Mouse (Mus musculus): ENCODE measurements around the gene Phkg1. TPM values are rescaled to one million over a fixed set of nuclear protein-coding genes. Genes with fewer than 3 reads are reported as not detected.
A peak's percentile ranks its signal among the peaks of the same experiment; 100 is the strongest.

The Phkg1 gene
- polyA plus RNA-seq, 1 experiment from 2014 or later, result 0.16 TPM

DNA sequence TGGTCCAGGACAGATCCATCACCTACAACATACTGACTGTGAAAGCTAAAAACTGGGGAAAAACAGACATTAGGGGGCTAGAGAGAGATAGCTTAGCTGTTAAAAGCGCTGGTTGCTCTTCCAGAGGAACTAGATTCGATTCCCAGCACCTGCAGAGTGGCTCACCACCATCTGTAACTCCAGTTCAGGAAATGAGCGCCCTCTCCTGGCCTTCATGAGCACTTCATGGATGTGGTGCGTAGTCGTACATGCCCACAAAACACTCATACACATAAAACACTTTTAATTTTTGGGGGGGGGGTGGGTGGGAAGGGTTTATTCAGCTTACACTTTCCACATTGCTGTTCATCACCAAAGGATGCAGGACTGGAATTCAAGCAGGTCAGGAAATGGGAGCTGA is 41.9 kb downstream of the Phkg1 start:
- H3K9me3 ChIP-seq, result no peaks in the 10 kb centered on the region
- H3K4me2 ChIP-seq (replicated peaks), result no peak overlapping the region
- H3K9ac ChIP-seq, result no peak overlapping the region
- peaks cover 18% of the 10 kb centered on the region for H3K36me3 ChIP-seq
- H3K4me1 ChIP-seq (replicated peaks), result no peaks in the 10 kb centered on the region
- H3K27me3 ChIP-seq (replicated peaks), result no peaks in the 10 kb centered on the region
- no peak overlapping the region for H3K27ac ChIP-seq
- H3K4me3 ChIP-seq (replicated peaks), result no peak overlapping the region
- ATAC-seq, result no peak
- 93% methylated on average over 5 of the region's 5 CpGs for WGBS

DNA sequence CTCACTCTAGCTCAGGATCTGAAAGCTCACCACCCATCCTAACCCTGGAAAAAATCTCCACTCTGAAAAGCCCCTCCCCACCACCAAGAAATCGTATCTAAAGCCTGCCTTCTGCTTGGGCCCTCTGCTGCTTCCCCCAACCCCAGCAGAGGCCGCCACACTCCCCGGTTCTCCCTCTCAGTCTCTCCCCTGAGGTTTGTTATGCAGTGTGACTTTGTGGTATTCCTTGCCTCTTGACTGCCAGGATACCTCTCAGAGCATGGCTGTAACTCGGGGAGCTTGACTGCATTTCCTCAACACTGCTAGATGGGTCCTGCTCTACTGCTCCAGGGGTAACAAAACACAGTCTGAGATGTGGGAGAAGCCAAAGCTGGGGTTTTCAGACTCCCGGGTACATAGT is 43.2 kb downstream of the Phkg1 start:
- H3K9ac ChIP-seq, result no peak overlapping the region
- no peak overlapping the region for H3K4me2 ChIP-seq (replicated peaks)
- peaks cover 18% of the 10 kb centered on the region for H3K36me3 ChIP-seq
- H3K4me3 ChIP-seq (replicated peaks), result no peak overlapping the region
- 51% methylated on average over 5 of the region's 5 CpGs for WGBS
- no peaks in the 10 kb centered on the region for H3K4me1 ChIP-seq (replicated peaks)
- no peak overlapping the region for H3K27ac ChIP-seq
- H3K27me3 ChIP-seq (replicated peaks), result no peaks in the 10 kb centered on the region
- no peak for ATAC-seq
- H3K9me3 ChIP-seq, result no peaks in the 10 kb centered on the region

DNA sequence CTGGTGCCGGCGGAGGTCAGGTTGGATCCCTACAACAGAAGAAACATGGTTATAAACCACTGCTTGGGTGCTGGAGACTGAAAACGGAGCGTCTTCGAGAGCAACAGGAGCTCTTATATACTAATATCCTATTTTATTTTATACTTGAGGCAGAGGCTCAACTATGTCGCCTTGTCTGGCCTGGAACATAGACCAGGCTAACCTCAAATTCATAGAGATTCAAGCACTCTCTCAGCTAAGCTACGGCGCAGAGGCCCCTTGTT is 50.9 kb downstream of the Phkg1 start:
- Histone ChIP-seq H3K4me3 (replicated peaks) (peak overlapping the region; percentile 70), H3K4me1 (replicated peaks) (peaks cover 8% of the 10 kb centered on the region; the same call in 1 of the 2 replicates), H3K9me3 (no peaks in the 10 kb centered on the region), H3K9ac (peak overlapping the region; percentile 80), H3K27me3 (replicated peaks) (no peaks in the 10 kb centered on the region), H3K4me2 (replicated peaks) (peak overlapping the region; percentile 72), H3K36me3 (peaks cover 16% of the 10 kb centered on the region), H3K27ac (no peak overlapping the region)
- ATAC-seq, result peak; percentile 31; the same call in 1 of the 2 replicates
- 37% methylated on average over 8 of the region's 8 CpGs for WGBS

DNA sequence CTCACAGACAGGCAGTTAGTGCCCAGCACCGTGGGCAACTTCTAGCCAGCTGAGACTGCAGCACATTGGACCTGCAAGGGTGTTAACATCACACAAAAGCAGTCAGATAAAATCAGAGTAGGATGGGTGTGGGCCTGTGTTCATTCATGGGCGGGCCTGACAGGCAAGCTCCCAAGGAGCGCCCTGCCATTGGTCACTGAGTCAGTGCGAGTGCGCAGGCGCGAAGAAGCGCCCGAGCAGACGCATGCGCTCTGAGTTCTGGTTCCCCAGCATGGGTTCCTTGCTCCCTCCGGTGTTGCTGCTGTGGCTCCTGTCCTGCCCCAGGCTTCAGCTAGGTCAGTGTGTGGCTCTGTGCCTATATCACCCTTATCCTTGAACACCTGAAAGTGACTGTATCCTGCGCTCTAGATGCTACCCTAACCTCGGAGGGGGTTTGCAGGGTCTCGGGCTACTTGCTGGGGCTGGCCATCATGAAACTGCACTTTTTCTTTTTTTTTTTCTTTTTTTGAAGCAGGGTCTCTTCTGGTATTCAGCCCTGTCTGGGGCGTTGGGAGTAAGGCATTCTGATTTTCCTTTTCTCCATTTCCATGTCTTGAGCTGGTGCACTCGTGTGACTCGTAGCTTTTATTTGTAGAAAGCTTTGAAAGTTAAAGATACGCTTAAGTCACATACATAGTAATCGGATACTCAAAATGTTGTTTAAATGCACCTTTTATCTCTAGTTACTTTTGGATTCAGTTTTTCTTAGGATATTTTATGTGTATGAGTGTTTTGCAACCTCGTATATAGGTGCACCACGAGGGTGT is 51.4 kb downstream of the Phkg1 start, which contains the start of gene Sumf2:
Sumf2 (plus strand) TSS at position 235 of the 806 bp plus-strand sequence.
- Histone ChIP-seq H3K4me2 (replicated peaks) (peak within 1 kb of the TSS; percentile 72), H3K9me3 (no peaks in the 10 kb centered on the region), H3K27me3 (replicated peaks) (no peaks in the 10 kb centered on the region), H3K4me1 (replicated peaks) (peaks cover 8% of the 10 kb centered on the region; the same call in 1 of the 2 replicates), H3K9ac (peak within 1 kb of the TSS; percentile 80), H3K27ac (peak within 1 kb of the TSS; percentile 75), H3K4me3 (replicated peaks) (peak within 1 kb of the TSS; percentile 70), H3K36me3 (peaks cover 16% of the 10 kb centered on the region)
- 7% methylated on average over 22 of the region's 22 CpGs for WGBS
- peak; percentile 100 for ATAC-seq

DNA sequence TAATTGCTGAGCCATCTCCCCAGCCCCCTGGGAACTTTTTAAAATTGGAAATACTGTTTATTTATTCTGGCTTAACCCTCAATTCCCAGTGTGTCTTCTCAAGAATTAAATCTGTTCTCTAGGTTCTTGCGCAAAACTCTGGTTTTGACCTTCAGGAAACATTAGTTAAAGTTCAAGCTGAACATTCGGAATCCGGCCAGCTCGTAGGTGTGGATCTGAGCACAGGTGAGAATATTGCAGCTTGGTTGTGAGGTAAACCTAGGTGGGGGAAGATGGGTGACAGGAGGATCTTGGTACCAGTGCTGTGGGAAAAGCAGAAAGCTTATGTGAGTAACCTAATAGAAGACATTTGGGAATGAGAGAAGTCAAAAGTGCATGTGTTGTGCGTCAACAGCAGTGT is 53.5 kb downstream of the Phkg1 start:
- Histone ChIP-seq H3K4me3 (replicated peaks) (no peak overlapping the region), H3K9ac (no peak overlapping the region), H3K4me2 (replicated peaks) (no peak overlapping the region), H3K9me3 (no peaks in the 10 kb centered on the region), H3K4me1 (replicated peaks) (peaks cover 8% of the 10 kb centered on the region; the same call in 1 of the 2 replicates), H3K27ac (no peak overlapping the region), H3K36me3 (peaks cover 16% of the 10 kb centered on the region), H3K27me3 (replicated peaks) (no peaks in the 10 kb centered on the region)
- no peak for ATAC-seq
- WGBS, result 94% methylated on average over 5 of the region's 5 CpGs

Other genes with a start within 250 kb of the Phkg1 start
- 2.9 and 3.5 TPM in 2 replicates for gene Zfp11, start 228.4 kb downstream of the Phkg1 start, polyA plus RNA-seq (2015; fragmentation: Nextera tagmentation; extraction: Ambion mirVana)
- gene Sept14, start 190.0 kb downstream of the Phkg1 start, polyA plus RNA-seq (2015; fragmentation: Nextera tagmentation; extraction: Ambion mirVana), result not detected in 2 replicates
- gene Mrps17, start 183.1 kb downstream of the Phkg1 start, polyA plus RNA-seq (2015; fragmentation: Nextera tagmentation; extraction: Ambion mirVana), result 189 and 197 TPM in 2 replicates
- 86.1 and 94.2 TPM in 2 replicates for gene Nipsnap2, start 173.5 kb downstream of the Phkg1 start, polyA plus RNA-seq (2015; fragmentation: Nextera tagmentation; extraction: Ambion mirVana)
- 50.4 and 56.5 TPM in 2 replicates for gene Psph, start 111.1 kb downstream of the Phkg1 start, polyA plus RNA-seq (2015; fragmentation: Nextera tagmentation; extraction: Ambion mirVana)
- gene Sumf2, start 51.6 kb downstream of the Phkg1 start, polyA plus RNA-seq (2015; fragmentation: Nextera tagmentation; extraction: Ambion mirVana), result 36.0 and 48.1 TPM in 2 replicates
- gene Chchd2, start 11.1 kb downstream of the Phkg1 start, polyA plus RNA-seq (2015; fragmentation: Nextera tagmentation; extraction: Ambion mirVana), result 990 and 1,082 TPM in 2 replicates
- gene Zbed5, start 2.8 kb downstream of the Phkg1 start, polyA plus RNA-seq (2015; fragmentation: Nextera tagmentation; extraction: Ambion mirVana), result 2.4 and 3.2 TPM in 2 replicates
- gene Nupr1l, start 10.0 kb upstream of the Phkg1 start, polyA plus RNA-seq (2015; fragmentation: Nextera tagmentation; extraction: Ambion mirVana), result 1.8 and 1.9 TPM in 2 replicates
- 26.5 and 30.9 TPM in 2 replicates for gene Vkorc1l1, start 43.4 kb upstream of the Phkg1 start, polyA plus RNA-seq (2015; fragmentation: Nextera tagmentation; extraction: Ambion mirVana)
- gene Gusb, start 104.5 kb upstream of the Phkg1 start, polyA plus RNA-seq (2015; fragmentation: Nextera tagmentation; extraction: Ambion mirVana), result 88.8 and 95.7 TPM in 2 replicates
- gene Asl, start 130.7 kb upstream of the Phkg1 start, polyA plus RNA-seq (2015; fragmentation: Nextera tagmentation; extraction: Ambion mirVana), result 51.4 and 65.0 TPM in 2 replicates
- 34.1 and 38.7 TPM in 2 replicates for gene Crcp, start 130.7 kb upstream of the Phkg1 start, polyA plus RNA-seq (2015; fragmentation: Nextera tagmentation; extraction: Ambion mirVana)
- 53.4 and 59.8 TPM in 2 replicates for gene Tpst1, start 174.8 kb upstream of the Phkg1 start, polyA plus RNA-seq (2015; fragmentation: Nextera tagmentation; extraction: Ambion mirVana)
- gene Kctd7, start 246.3 kb upstream of the Phkg1 start, polyA plus RNA-seq (2015; fragmentation: Nextera tagmentation; extraction: Ambion mirVana), result 3.8 and 3.9 TPM in 2 replicates

All from intestine, embryonic 15.5 days (tissue).